Mouse (Mus musculus) myocyte (in vitro differentiated cells): ENCODE results near the gene Elk4.

Experiments used
- POLR2A ChIP-seq: IDR thresholded peaks from one replicate; pipeline ENCODE4 v1.6.1; 2011; ENCODE audit warnings: low read depth, mild to moderate bottlenecking, control low read depth, moderate library complexity; ENCODE audit not compliant: insufficient read length
- TCF12 ChIP-seq: IDR thresholded peaks from one replicate; pipeline ENCODE4 v1.6.1; 2011; ENCODE audit warnings: mild to moderate bottlenecking, control low read depth; ENCODE audit not compliant: poor library complexity, insufficient read depth, severe bottlenecking

DNA sequence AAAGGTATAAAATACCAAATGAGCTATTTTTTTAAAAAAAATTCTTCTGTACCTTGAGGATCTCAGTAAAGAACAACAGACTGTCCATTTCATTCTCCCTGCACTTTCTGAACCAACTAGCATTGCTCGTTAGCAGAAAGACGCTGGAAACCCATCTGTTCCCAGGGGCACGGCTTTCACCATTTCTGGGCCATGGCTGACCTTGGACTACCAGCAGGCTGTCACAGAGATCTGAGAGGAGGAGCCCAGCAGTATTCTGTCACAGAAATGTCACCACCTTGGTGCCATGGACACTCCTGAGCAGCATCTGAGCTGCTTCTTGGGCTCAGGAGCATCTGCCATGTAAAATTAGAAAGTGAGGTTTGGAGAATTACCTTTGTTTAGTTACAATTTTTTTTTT is 30.3 kb downstream of the Elk4 start:
- TF ChIP-seq POLR2A = no peak
- TF ChIP-seq TCF12 = no peak
